Mouse (Mus musculus) monocyte, adult 5-6 weeks (primary cell): ENCODE data around the gene Sept9. TPM values are rescaled to one million over a fixed set of nuclear protein-coding genes. Genes with fewer than 3 reads are reported as not detected.

Source experiments
- ATAC-seq: fragments of 153-309, 156-312 bp; replicated peaks from 2 replicates; pipeline ENCODE4 v1.8.0; 2017; ENCODE audit warnings: mild to moderate bottlenecking; ENCODE audit not compliant: low TSS enrichment, insufficient number of reproducible peaks, severe bottlenecking, poor library complexity, low FRiP score
- total RNA-seq: library from RNA; stranded (forward); fragments of 200-1000, 200-491, 200-594 nt; gene quantifications from 3 replicates; pipeline ENCODE4 v1.2.3, GENCODE M21; 2017

Gene Sept9
- total RNA-seq = 257 to 323 TPM (median 271 TPM) in 3 replicates

GRCm38 (mm10) chr11:117199282-117200175 is at the start of gene Sept9:
Sept9 (plus strand) TSS chr11:117199661.
- no peak for ATAC-seq

GRCm38 (mm10) chr11:117150467-117150966 is 48.9 kb upstream of the Sept9 start:
- no peak for ATAC-seq

- ATAC-seq = no peak
Measured at GRCm38 (mm10) chr11:117151461-117151860, 48.0 kb upstream of the Sept9 start.

- ATAC-seq = no peak
Measured at GRCm38 (mm10) chr11:117152541-117152940, 46.9 kb upstream of the Sept9 start.

GRCm38 (mm10) chr11:117153553-117153952 is 45.9 kb upstream of the Sept9 start:
- no peak for ATAC-seq

GRCm38 (mm10) chr11:117154088-117154815 is 45.2 kb upstream of the Sept9 start:
- no peak for ATAC-seq

GRCm38 (mm10) chr11:117156725-117157124 is 42.7 kb upstream of the Sept9 start:
- no peak for ATAC-seq

- no peak for ATAC-seq
Measured at GRCm38 (mm10) chr11:117158343-117158742, 41.1 kb upstream of the Sept9 start.

GRCm38 (mm10) chr11:117159257-117159945 is 40.1 kb upstream of the Sept9 start:
- no peak for ATAC-seq

- ATAC-seq = no peak
Measured at GRCm38 (mm10) chr11:117159946-117160307, 39.5 kb upstream of the Sept9 start.

- no peak for ATAC-seq
Measured at GRCm38 (mm10) chr11:117160791-117161190, 38.7 kb upstream of the Sept9 start.

GRCm38 (mm10) chr11:117161574-117161973 is 37.9 kb upstream of the Sept9 start:
- no peak for ATAC-seq

- ATAC-seq = no peak
Measured at GRCm38 (mm10) chr11:117163098-117163497, 36.4 kb upstream of the Sept9 start.

GRCm38 (mm10) chr11:117163771-117164170 is 35.7 kb upstream of the Sept9 start:
- ATAC-seq = no peak

- ATAC-seq = no peak
Measured at GRCm38 (mm10) chr11:117168278-117169087, 31.0 kb upstream of the Sept9 start.

GRCm38 (mm10) chr11:117169088-117169635 is 30.3 kb upstream of the Sept9 start:
- ATAC-seq = no peak

- no peak for ATAC-seq
Measured at GRCm38 (mm10) chr11:117169801-117170565, 29.5 kb upstream of the Sept9 start.
